Mouse (Mus musculus) stomach, postnatal 0 days (tissue): ENCODE measurements at regions not wholly inside any gene's neighbourhood (a gene's known extent, or its start where the extent isn't known, plus 50 kb on each side); places are given as distances from the start of the nearest gene placed in this dataset.

Source experiments
- ATAC-seq: fragments of 200-750 bp; cut with Nextera tagmentation; 2 replicates; pipeline ENCODE4 v1.8.0; 2017; ENCODE audit not compliant: low FRiP score, low TSS enrichment
- DNase-seq: peaks from one replicate; pipeline ENCODE4 v3.0.0-alpha.2; 2016; ENCODE audit warnings: low spot score
- H3K27ac ChIP-seq: fragments of 300-500 bp; sonication (generic); replicated peaks from 2 replicates; pipeline ENCODE4 v1.5.1; 2014; ENCODE audit warnings: mild to moderate bottlenecking, control low read depth
- H3K27me3 ChIP-seq: fragments of 300-500 bp; sonication (generic); 2 replicates; pipeline ENCODE4 v1.6.1; 2014; ENCODE audit warnings: low read length; ENCODE audit not compliant: control insufficient read depth, insufficient read depth
- H3K36me3 ChIP-seq: fragments of 300-500 bp; sonication (generic); 2 replicates; pipeline ENCODE4 v1.6.1; 2014; ENCODE audit warnings: low read length, mixed read lengths; ENCODE audit not compliant: control insufficient read depth, insufficient read depth
- H3K4me1 ChIP-seq: fragments of 300-500 bp; sonication (generic); replicated peaks from 2 replicates; pipeline ENCODE4 v1.6.1; 2014; ENCODE audit warnings: antibody characterized with exemption; ENCODE audit not compliant: control insufficient read depth, insufficient read depth
- H3K4me2 ChIP-seq: fragments of 300-500 bp; sonication (generic); replicated peaks from 2 replicates; pipeline ENCODE4 v1.6.1; 2014; ENCODE audit warnings: low read depth, mild to moderate bottlenecking, control low read depth, moderate library complexity
- H3K4me3 ChIP-seq: fragments of 300-500 bp; sonication (generic); 2 replicates; pipeline ENCODE4 v1.5.1; 2014; ENCODE audit warnings: low read depth, low read length, control low read depth
- H3K9ac ChIP-seq: fragments of 300-500 bp; sonication (generic); 2 replicates; pipeline ENCODE4 v1.6.1; 2014; ENCODE audit warnings: mild to moderate bottlenecking, low read length, control low read depth, mixed read lengths
- H3K9me3 ChIP-seq: fragments of 300-500 bp; sonication (generic); 2 replicates; pipeline ENCODE4 v1.6.1; 2016; ENCODE audit warnings: low read length; ENCODE audit not compliant: control insufficient read depth
- CTCF ChIP-seq: IDR thresholded peaks from 2 replicates; pipeline ENCODE4 v1.5.1; 2016; ENCODE audit warnings: antibody characterized with exemption, low read depth, mild to moderate bottlenecking, moderate library complexity
- EP300 ChIP-seq: optimal IDR thresholded peaks from 2 replicates; pipeline ENCODE3; 2016; ENCODE audit warnings: antibody characterized with exemption
- WGBS: fragments of 180-500 bp; shearing (Covaris S2); extraction: QIAGEN DNeasy Blood & Tissue Kit; methylation state at CpG from one replicate; pipeline ENCODE4 v1.1.7; 2014; 5-methylcytosine and 5-hydroxymethylcytosine counted together

- 50% methylated on average over 5 of the region's 5 CpGs for WGBS
Observed at GRCm38 (mm10) chr4:127480339-127480738, 122.4 kb upstream of the Gjb5 start.

GRCm38 (mm10) chr4:127469877-127470276 is 111.9 kb upstream of the Gjb5 start:
- Histone ChIP-seq H3K36me3 (no peaks in the 10 kb centered on the region), H3K27ac (no peak overlapping the region), H3K27me3 (no peaks in the 10 kb centered on the region), H3K9me3 (no peaks in the 10 kb centered on the region), H3K4me2 (no peak overlapping the region), H3K9ac (no peak overlapping the region), H3K4me3 (no peak overlapping the region), H3K4me1 (no peaks in the 10 kb centered on the region)
- TF ChIP-seq CTCF = no peak
- TF ChIP-seq EP300 = no peak
- no peak for ATAC-seq
- WGBS = 69% methylated on average over 7 of the region's 7 CpGs
- DNase-seq = no peak

More at GRCm38 (mm10) chr4:127480339-127480738, 122.4 kb upstream of the Gjb5 start:
- H3K4me2 ChIP-seq = no peak overlapping the region
- no peak for TF ChIP-seq EP300
- TF ChIP-seq CTCF = no peak
- H3K9ac ChIP-seq = no peak overlapping the region
- no peaks in the 10 kb centered on the region for H3K27me3 ChIP-seq
- no peaks in the 10 kb centered on the region for H3K4me1 ChIP-seq
- H3K9me3 ChIP-seq = no peaks in the 10 kb centered on the region
- no peak overlapping the region for H3K4me3 ChIP-seq
- DNase-seq = no peak
- H3K36me3 ChIP-seq = no peaks in the 10 kb centered on the region
- no peak overlapping the region for H3K27ac ChIP-seq
- no peak for ATAC-seq

GRCm38 (mm10) chr4:127454511-127455119 is 96.6 kb upstream of the Gjb5 start:
- ATAC-seq (no peak), DNase-seq (no peak)
- no peak overlapping the region for H3K4me2 ChIP-seq
- H3K9ac ChIP-seq = no peak overlapping the region
- WGBS = 91% methylated on average over 11 of the region's 11 CpGs
- no peak overlapping the region for H3K4me3 ChIP-seq
- H3K36me3 ChIP-seq = no peaks in the 10 kb centered on the region
- TF ChIP-seq EP300 = no peak
- TF ChIP-seq CTCF = no peak
- no peaks in the 10 kb centered on the region for H3K9me3 ChIP-seq
- H3K4me1 ChIP-seq = no peaks in the 10 kb centered on the region
- H3K27ac ChIP-seq = no peak overlapping the region
- H3K27me3 ChIP-seq = no peaks in the 10 kb centered on the region

GRCm38 (mm10) chr4:127452081-127452480 is 94.1 kb upstream of the Gjb5 start:
- H3K27me3 ChIP-seq = no peaks in the 10 kb centered on the region
- DNase-seq = no peak
- no peak overlapping the region for H3K9ac ChIP-seq
- no peak overlapping the region for H3K27ac ChIP-seq
- H3K9me3 ChIP-seq = no peaks in the 10 kb centered on the region
- H3K4me3 ChIP-seq = no peak overlapping the region
- WGBS = 24% methylated on average over 8 of the region's 8 CpGs
- ATAC-seq = no peak
- no peaks in the 10 kb centered on the region for H3K36me3 ChIP-seq
- H3K4me2 ChIP-seq = no peak overlapping the region
- H3K4me1 ChIP-seq = no peaks in the 10 kb centered on the region
- no peak for TF ChIP-seq CTCF
- TF ChIP-seq EP300 = no peak

DNA sequence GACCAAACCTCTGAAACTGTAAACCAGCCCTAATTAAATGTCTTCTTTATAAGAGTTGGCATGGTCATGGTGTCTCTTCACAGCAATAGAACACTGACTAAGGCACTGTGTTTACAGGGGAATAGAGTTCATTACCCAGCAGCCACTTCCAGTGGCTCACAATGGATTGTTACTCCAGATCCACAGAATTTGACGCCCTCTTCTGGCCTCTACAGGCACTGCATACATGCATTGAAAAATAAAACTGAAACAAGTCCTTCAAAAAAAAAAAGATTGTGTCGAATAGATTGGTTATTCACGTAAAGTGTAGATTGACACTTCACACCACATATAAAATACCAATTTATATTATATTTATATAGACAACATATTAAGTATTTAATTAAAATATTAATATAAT is 87.3 kb upstream of the Gjb5 start:
- no peak overlapping the region for H3K9ac ChIP-seq
- ATAC-seq = no peak
- no peaks in the 10 kb centered on the region for H3K36me3 ChIP-seq
- H3K4me2 ChIP-seq = no peak overlapping the region
- no peaks in the 10 kb centered on the region for H3K4me1 ChIP-seq
- H3K4me3 ChIP-seq = no peak overlapping the region
- DNase-seq = no peak
- no peak for TF ChIP-seq EP300
- TF ChIP-seq CTCF = no peak
- H3K9me3 ChIP-seq = no peaks in the 10 kb centered on the region
- H3K27me3 ChIP-seq = no peaks in the 10 kb centered on the region
- H3K27ac ChIP-seq = no peak overlapping the region
- WGBS = 65% methylated on average over 3 of the region's 3 CpGs

DNA sequence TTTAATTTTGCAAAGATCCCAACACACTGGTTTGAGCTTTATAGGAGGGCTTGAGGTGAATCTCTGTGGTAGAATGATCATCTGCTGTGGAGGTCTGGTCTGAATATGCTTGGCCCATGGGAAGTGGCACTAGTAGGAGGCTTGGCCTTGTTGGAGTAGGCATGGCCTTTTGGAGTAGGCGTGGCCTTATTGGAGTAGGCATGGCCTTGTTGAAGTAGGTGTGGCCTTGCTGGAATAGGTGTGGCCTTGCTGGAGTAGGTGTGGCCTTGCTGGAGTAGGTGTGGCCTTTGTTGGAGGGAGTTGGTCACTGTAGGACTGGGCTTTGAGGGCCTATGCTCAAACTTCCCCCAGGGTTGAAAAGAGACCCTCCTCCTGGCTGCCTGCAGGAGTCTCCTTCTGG is 86.1 kb upstream of the Gjb5 start:
- H3K9me3 ChIP-seq = no peaks in the 10 kb centered on the region
- no peak overlapping the region for H3K9ac ChIP-seq
- H3K36me3 ChIP-seq = no peaks in the 10 kb centered on the region
- TF ChIP-seq CTCF = no peak
- TF ChIP-seq EP300 = no peak
- H3K27ac ChIP-seq = no peak overlapping the region
- H3K4me2 ChIP-seq = no peak overlapping the region
- DNase-seq (no peak), ATAC-seq (no peak)
- H3K4me1 ChIP-seq = no peaks in the 10 kb centered on the region
- no peaks in the 10 kb centered on the region for H3K27me3 ChIP-seq
- no peak overlapping the region for H3K4me3 ChIP-seq
- WGBS = 92% methylated on average over 1 of the region's 1 CpGs
